Mouse (Mus musculus): ENCODE data around the gene Anln. TPM values are rescaled to one million over a fixed set of nuclear protein-coding genes. Genes with fewer than 3 reads are reported as not detected.

The Anln gene
- polyA plus RNA-seq, 1 experiment from 2014 or later: 6.7 TPM

DNA sequence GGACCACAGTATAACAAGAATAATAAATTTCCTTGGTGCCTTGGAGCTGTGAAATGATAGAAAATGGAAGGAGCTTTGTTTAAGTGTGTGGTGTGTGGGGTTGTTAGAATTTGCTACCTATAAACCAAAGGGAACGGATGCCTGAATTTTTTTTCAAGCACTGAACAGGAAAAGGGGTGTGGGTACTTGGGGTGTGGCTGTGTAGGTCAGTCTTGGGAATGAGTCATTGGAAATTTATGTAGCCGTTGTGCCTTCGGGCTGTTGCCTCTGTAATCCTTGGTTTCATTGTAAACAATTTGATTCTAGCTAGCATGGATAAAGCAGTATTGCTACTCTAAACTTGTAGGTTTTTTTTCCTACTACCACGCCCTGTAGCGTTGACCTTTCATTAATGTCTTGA, 1.4 kb upstream of the Anln start:
- no peak for ATAC-seq (ENCODE audit: low FRiP score, low read depth)
- 93% methylated on average over 5 of the region's 5 CpGs for whole genome bisulfite sequencing
- Histone ChIP-seq H3K9me3 (no peaks in the 10 kb centered on the region), H3K36me3 (no peaks in the 10 kb centered on the region), H3K4me2 (no peak overlapping the region), H3K9ac (no peak overlapping the region), H3K4me1 (replicated peaks) (peaks cover 13% of the 10 kb centered on the region), H3K27me3 (no peaks in the 10 kb centered on the region), H3K4me3 (no peak overlapping the region), H3K27ac (replicated peaks) (no peak overlapping the region)

DNA sequence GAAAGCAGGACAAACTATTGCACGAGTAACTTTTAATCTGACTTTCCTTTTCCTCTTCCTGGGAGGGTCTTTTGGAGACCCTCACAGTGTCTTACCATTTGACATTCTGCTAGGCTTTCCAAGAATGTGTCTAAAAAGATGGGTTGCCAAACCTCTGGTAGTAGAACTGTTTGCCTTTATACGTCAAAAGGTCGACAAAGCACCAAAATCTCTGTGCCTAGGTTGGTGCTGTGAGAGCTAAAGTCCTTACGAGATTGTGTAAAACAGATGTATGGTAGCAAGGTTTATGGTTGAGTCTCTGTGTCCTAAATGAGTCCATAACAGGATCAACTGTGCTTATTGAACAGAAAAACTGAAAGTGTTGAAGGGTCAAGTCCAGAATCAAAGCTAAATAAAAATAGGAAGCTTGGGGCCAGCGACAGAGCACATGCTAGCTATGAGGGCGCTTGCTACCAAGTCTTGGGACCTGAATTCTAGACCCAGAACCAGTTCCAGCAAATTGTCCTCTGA, 803 bp upstream of the Anln start:
- no peak for ATAC-seq (ENCODE audit: low FRiP score, low read depth)
- H3K27me3 ChIP-seq: no peaks in the 10 kb centered on the region
- WGBS: 72% methylated on average over 6 of the region's 6 CpGs
- peaks cover 13% of the 10 kb centered on the region for H3K4me1 ChIP-seq (replicated peaks)
- peak overlapping the region; percentile 86; the same call in 1 of the 2 replicates for H3K27ac ChIP-seq (replicated peaks)
- peak overlapping the region; percentile 88; the same call in 1 of the 2 replicates for H3K9ac ChIP-seq
- peak overlapping the region; percentile 78 for H3K4me3 ChIP-seq
- peak overlapping the region; percentile 90 for H3K4me2 ChIP-seq
- no peaks in the 10 kb centered on the region for H3K9me3 ChIP-seq
- no peaks in the 10 kb centered on the region for H3K36me3 ChIP-seq

DNA sequence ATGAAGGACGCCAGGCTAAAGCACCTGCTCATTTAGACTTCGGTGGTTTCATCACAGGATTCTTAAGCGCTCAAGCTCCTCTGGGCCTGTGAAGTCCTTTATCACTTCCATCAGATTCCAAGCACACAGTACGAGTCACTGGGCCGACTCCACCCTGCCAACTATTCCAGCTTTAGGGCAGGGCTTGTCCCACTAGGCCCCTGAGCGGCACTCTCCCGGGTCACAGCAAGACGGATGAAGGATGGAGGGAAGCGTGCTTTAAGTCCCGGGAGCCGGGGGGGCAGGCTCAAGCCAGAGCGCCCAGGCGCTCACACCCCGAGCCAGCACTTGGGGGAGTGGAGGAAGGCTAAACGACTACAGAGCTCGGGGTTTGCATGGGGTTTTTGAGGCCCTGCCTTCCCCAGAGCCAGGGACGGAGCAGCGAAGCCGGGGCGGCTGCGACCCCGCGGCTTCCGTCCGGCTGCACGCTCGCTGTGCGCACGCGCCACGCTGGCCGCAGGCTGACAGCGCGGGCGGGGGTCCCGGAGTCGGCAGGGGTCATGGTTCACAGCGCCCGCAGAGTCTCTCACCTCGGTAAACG, 497 bp downstream of the Anln start:
- ATAC-seq (ENCODE audit: low FRiP score, low read depth): peak; percentile 42; the same call in 1 of the 2 replicates
- Histone ChIP-seq H3K27ac (replicated peaks) (peak overlapping the region; percentile 86), H3K4me1 (replicated peaks) (peaks cover 13% of the 10 kb centered on the region), H3K9ac (peak overlapping the region; percentile 88), H3K36me3 (no peaks in the 10 kb centered on the region), H3K4me2 (peak overlapping the region; percentile 90), H3K27me3 (no peaks in the 10 kb centered on the region), H3K9me3 (no peaks in the 10 kb centered on the region), H3K4me3 (peak overlapping the region; percentile 78)
- WGBS: under 1% methylated on average over 40 of the region's 41 CpGs

DNA sequence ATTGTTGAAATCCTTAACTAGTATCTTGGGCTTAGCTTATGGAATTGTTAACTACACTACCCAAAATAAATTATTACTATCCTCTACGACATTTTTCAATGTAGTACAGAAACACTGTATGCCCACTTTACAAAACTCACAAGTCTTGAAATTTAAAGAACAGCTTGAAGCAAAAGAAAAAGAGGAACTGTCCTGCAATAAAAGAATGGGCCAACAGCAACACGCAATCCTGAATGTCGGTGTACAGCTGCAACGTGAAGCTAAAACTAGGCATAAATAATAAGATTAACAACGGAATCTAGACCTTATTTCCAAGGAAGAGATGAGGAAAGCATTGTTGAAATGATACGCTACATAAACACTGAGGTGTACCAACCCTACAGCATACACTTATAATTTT, 1.1 kb downstream of the Anln start:
- no peaks in the 10 kb centered on the region for H3K36me3 ChIP-seq

DNA sequence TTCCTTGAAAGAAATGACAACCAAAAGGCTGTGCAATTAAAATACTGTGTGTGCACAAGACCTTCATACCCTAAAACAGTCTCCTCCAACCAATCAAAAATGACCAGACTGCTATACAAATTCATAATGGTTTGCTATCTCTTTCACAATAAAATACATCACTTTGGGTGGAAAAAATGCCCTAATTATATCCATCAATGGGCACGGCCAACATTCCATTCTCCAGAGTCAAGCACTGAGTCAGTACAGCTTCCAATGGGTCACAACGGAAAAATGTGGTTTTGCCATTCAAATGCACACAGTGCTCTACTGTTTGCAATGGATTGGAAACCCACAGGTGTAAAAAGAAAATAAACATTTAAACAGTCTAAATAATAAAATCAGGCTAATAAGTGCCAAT, 3.1 kb downstream of the Anln start:
- no peaks in the 10 kb centered on the region for H3K36me3 ChIP-seq
- ATAC-seq (ENCODE audit: low FRiP score, low read depth): no peak
- H3K4me3 ChIP-seq: no peak overlapping the region
- no peak overlapping the region for H3K4me2 ChIP-seq
- H3K9me3 ChIP-seq: no peaks in the 10 kb centered on the region
- peaks cover 13% of the 10 kb centered on the region for H3K4me1 ChIP-seq (replicated peaks)
- H3K9ac ChIP-seq: no peak overlapping the region
- 78% methylated on average over 2 of the region's 2 CpGs for WGBS
- H3K27ac ChIP-seq (replicated peaks): no peak overlapping the region
- H3K27me3 ChIP-seq: no peaks in the 10 kb centered on the region

More for the DNA sequence above, 1.1 kb downstream of the Anln start:
- peak overlapping the region; percentile 90 for H3K4me2 ChIP-seq
- peaks cover 13% of the 10 kb centered on the region for H3K4me1 ChIP-seq (replicated peaks)
- WGBS: 15% methylated on average over 6 of the region's 6 CpGs
- ATAC-seq (ENCODE audit: low FRiP score, low read depth): no peak
- H3K9ac ChIP-seq: no peak overlapping the region
- peak overlapping the region; percentile 78 for H3K4me3 ChIP-seq
- no peak overlapping the region for H3K27ac ChIP-seq (replicated peaks)
- H3K27me3 ChIP-seq: no peaks in the 10 kb centered on the region
- no peaks in the 10 kb centered on the region for H3K9me3 ChIP-seq

DNA sequence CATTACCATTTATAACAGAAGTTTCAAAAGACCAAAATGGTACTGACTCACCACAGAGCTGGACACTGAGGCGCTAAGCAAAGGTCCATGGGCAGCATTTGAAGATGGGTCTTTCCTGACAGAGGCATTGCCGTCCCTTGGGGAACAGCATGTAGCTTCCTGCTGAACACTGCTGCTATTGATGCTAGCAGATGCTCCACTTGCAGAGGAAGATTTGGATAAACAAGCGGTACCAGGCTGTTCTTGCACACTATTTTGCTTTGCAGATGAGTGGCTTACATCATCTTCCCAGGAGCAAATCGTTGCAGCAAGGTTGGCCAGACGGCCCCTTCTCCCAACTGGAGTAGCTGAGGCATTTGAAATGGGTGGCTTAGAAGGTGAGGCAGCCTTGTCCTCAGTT, 12.9 kb downstream of the Anln start:
- Histone ChIP-seq H3K27me3 (no peaks in the 10 kb centered on the region), H3K27ac (replicated peaks) (no peak overlapping the region), H3K9ac (no peak overlapping the region), H3K4me3 (no peak overlapping the region), H3K36me3 (no peaks in the 10 kb centered on the region), H3K9me3 (no peaks in the 10 kb centered on the region), H3K4me2 (no peak overlapping the region), H3K4me1 (replicated peaks) (no peaks in the 10 kb centered on the region)
- no peak for ATAC-seq (ENCODE audit: low FRiP score, low read depth)
- WGBS: 76% methylated on average over 5 of the region's 5 CpGs

DNA sequence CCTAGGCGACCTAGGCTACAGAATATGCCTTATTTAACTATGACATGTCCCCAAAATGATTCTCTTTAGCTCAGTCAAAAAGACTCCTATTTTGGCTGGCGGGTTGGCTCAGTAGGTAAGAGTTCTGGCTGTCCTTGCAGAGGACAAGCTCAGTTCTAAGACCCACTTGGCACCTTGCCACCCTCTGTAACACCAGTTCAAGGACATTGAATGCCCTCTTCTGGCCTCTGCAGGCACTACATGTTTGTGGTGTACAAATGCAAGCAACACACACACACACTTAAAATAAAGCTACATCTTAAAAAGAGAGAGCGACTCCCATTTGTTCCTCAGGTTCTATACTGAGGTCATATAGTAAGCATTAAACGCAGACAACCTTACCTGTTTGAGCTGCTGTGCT, 16.2 kb downstream of the Anln start:
- H3K9ac ChIP-seq: no peak overlapping the region
- no peaks in the 10 kb centered on the region for H3K36me3 ChIP-seq
- H3K4me2 ChIP-seq: no peak overlapping the region
- no peaks in the 10 kb centered on the region for H3K27me3 ChIP-seq
- no peak for ATAC-seq (ENCODE audit: low FRiP score, low read depth)
- H3K9me3 ChIP-seq: no peaks in the 10 kb centered on the region
- 94% methylated on average over 4 of the region's 4 CpGs for WGBS
- H3K27ac ChIP-seq (replicated peaks): no peak overlapping the region
- H3K4me1 ChIP-seq (replicated peaks): no peaks in the 10 kb centered on the region
- H3K4me3 ChIP-seq: no peak overlapping the region

DNA sequence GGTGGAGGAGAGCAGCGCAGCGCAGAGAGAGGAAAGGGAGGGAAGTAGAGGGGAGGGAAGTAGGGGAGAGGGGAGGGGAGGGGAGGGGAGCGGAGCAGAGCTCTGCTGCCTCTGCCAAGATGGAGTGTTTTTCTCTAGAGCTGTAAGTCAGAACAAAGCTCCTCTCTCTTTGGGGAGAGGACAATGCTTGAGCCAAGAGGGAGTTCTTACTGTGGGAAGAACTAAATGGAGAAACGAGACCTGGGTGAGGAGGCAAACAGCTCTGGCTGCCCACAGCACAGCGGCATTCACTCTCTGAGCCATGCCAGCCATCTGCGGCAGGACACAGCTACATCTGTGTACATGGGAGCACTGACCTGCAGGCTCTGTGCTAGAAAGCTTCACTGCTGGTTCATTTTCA, 21.0 kb downstream of the Anln start:
- WGBS: 70% methylated on average over 6 of the region's 6 CpGs
- 0 out of 2 replicates have a peak, but pooled peaks have one; percentile 34 for ATAC-seq (ENCODE audit: low FRiP score, low read depth)
- H3K27me3 ChIP-seq: no peaks in the 10 kb centered on the region
- H3K4me2 ChIP-seq: no peak overlapping the region; the same call in 1 of the 2 replicates
- H3K4me1 ChIP-seq (replicated peaks): no peaks in the 10 kb centered on the region
- no peaks in the 10 kb centered on the region for H3K9me3 ChIP-seq
- peak overlapping the region; percentile 51; the same call in 1 of the 2 replicates for H3K27ac ChIP-seq (replicated peaks)
- no peaks in the 10 kb centered on the region for H3K36me3 ChIP-seq
- no peak overlapping the region for H3K4me3 ChIP-seq
- no peak overlapping the region for H3K9ac ChIP-seq

DNA sequence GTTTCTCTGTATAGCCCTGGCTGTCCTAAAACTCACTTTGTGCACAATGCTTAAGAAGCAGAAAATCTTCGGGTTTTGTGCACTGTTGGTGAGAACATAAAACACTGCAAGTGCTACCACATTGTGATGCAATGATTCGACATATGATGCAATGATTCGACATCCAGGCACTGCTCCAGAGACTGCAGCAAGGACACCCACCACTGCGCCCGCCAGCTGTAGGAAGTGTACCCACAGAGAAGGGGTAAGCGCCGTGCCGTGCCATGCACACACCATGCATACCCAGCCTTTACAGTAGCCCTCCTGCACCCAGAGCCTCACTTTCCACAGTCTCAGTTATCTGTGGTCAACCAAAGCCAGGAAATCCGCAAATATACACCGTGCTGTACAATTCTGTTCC, 22.4 kb downstream of the Anln start:
- H3K36me3 ChIP-seq: no peaks in the 10 kb centered on the region
- H3K9ac ChIP-seq: no peak overlapping the region
- H3K4me1 ChIP-seq (replicated peaks): no peaks in the 10 kb centered on the region
- 95% methylated on average over 10 of the region's 10 CpGs for whole genome bisulfite sequencing
- ATAC-seq (ENCODE audit: low FRiP score, low read depth): no peak
- no peaks in the 10 kb centered on the region for H3K27me3 ChIP-seq
- no peaks in the 10 kb centered on the region for H3K9me3 ChIP-seq
- H3K4me2 ChIP-seq: no peak overlapping the region
- no peak overlapping the region for H3K4me3 ChIP-seq
- no peak overlapping the region for H3K27ac ChIP-seq (replicated peaks)

DNA sequence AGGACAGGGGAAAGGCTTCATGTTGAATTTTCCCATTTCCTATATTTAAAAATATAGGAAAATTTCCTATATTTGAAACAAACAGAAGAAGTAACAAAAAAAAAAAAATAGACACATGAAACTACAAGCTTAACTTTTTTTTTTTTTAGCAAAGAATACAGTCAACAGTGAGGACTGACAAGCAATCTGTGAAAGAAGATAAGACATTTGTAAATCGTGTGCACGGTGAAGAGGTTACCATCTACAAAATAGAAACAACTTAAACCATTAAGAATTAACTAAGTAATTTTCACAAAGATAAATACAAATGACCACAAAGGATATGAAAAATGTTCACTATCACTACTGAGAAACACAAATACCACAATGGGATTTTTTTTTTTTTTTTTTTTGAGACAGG, 22.8 kb downstream of the Anln start:
- Histone ChIP-seq H3K4me2 (no peak overlapping the region), H3K9me3 (no peaks in the 10 kb centered on the region), H3K4me1 (replicated peaks) (no peaks in the 10 kb centered on the region), H3K36me3 (no peaks in the 10 kb centered on the region), H3K27me3 (no peaks in the 10 kb centered on the region), H3K27ac (replicated peaks) (no peak overlapping the region), H3K4me3 (no peak overlapping the region), H3K9ac (no peak overlapping the region)
- ATAC-seq (ENCODE audit: low FRiP score, low read depth): no peak
- over 99% methylated on average over 2 of the region's 2 CpGs for WGBS

DNA sequence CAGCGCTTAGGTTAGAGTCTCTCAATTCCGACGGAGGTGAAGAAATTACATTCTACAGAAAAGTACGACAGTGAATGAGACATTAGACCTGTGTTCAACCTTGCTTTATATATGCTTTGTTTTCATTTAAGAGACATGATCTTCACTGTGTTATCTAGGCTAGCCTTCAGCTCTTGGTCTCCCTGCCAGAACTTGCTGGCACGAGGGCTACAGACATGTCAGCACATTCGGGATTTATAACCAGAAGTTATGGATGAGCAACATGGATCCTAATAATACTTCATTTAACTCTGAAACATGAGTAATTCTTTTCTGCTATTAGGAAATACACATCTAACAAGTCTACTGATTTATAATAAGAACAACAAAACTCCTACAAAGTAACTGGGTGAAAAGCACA, 28.1 kb downstream of the Anln start:
- Histone ChIP-seq H3K4me2 (no peak overlapping the region), H3K9me3 (no peaks in the 10 kb centered on the region), H3K9ac (no peak overlapping the region), H3K27me3 (no peaks in the 10 kb centered on the region), H3K36me3 (no peaks in the 10 kb centered on the region), H3K27ac (replicated peaks) (no peak overlapping the region), H3K4me3 (no peak overlapping the region), H3K4me1 (replicated peaks) (no peaks in the 10 kb centered on the region)
- no peak for ATAC-seq (ENCODE audit: low FRiP score, low read depth)
- 95% methylated on average over 6 of the region's 6 CpGs for WGBS

DNA sequence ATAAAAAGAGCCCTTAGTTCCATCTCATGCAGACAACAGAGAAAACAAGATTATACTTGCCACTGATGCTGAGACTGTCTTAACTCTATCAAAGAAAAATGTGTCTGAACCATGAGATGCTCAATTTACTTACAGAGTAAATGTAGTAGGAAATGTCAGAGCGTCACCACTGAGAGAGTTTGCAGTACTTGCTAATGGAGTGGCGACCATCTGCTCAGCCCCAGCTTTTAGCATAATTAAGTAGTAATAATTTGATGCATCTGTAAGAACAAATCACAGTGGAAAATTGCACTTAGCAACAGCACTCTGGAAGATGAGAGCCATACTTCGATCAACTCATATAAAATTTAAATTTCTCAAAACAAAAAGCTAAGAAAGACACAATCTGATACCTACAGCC, 33.1 kb downstream of the Anln start:
- no peaks in the 10 kb centered on the region for H3K27me3 ChIP-seq
- no peak overlapping the region for H3K27ac ChIP-seq (replicated peaks)
- no peaks in the 10 kb centered on the region for H3K36me3 ChIP-seq
- H3K4me1 ChIP-seq (replicated peaks): no peaks in the 10 kb centered on the region
- no peaks in the 10 kb centered on the region for H3K9me3 ChIP-seq
- H3K4me3 ChIP-seq: no peak overlapping the region
- H3K9ac ChIP-seq: no peak overlapping the region
- no peak overlapping the region for H3K4me2 ChIP-seq
- 70% methylated on average over 3 of the region's 3 CpGs for WGBS
- ATAC-seq (ENCODE audit: low FRiP score, low read depth): no peak

DNA sequence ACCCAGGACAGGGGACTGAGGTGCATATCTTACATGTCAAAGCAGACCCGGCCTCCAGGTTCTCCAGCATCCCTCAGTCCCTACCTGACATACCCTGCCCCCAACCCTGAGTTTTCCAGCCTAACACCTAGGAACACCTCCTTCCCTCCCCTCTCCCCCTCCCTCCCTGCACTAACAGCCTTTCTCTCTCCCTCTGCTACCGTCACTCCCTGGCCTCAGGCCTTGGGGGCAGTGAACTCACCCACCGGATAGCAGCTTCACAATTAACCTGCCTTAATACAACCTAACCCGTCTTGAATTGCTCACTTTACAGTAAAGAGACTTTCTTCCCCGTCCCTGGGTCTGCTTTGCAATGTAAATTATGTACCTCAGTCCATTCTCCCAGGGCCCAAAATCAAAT, 35.1 kb downstream of the Anln start:
- no peak for ATAC-seq (ENCODE audit: low FRiP score, low read depth)
- no peak overlapping the region for H3K4me3 ChIP-seq
- no peak overlapping the region for H3K9ac ChIP-seq
- no peaks in the 10 kb centered on the region for H3K27me3 ChIP-seq
- WGBS: 78% methylated on average over 5 of the region's 5 CpGs
- no peaks in the 10 kb centered on the region for H3K4me1 ChIP-seq (replicated peaks)
- H3K36me3 ChIP-seq: no peaks in the 10 kb centered on the region
- H3K27ac ChIP-seq (replicated peaks): no peak overlapping the region
- H3K9me3 ChIP-seq: no peaks in the 10 kb centered on the region
- no peak overlapping the region for H3K4me2 ChIP-seq
